Mouse (Mus musculus) CH12.LX (cell line): ENCODE measurements around the gene Xlr4a. TPM values are rescaled to one million over a fixed set of nuclear protein-coding genes. Genes with fewer than 3 reads are reported as not detected.

Experiments
- DNase-seq: peaks from one replicate; pipeline ENCODE4 v3.0.0-alpha.2; 2013; ENCODE audit errors: extremely low read depth
- H3K27ac ChIP-seq: 2 replicates; pipeline ENCODE4 v1.5.1; 2012; ENCODE audit warnings: low read depth, mild to moderate bottlenecking, control low read depth, moderate library complexity; ENCODE audit not compliant: insufficient read depth
- H3K27me3 ChIP-seq: replicated peaks from 2 replicates; pipeline ENCODE3; 2012; ENCODE audit warnings: inconsistent platforms
- H3K36me3 ChIP-seq, 2 experiments: replicated peaks in 1 of 2; 2 replicates each; pipeline versions ENCODE3 to v1.6.1; 2012; ENCODE audit warnings: inconsistent platforms in 1 of 2, low read length in 1 of 2, mild to moderate bottlenecking in 1 of 2, mixed read lengths in 1 of 2, moderate library complexity in 1 of 2; ENCODE audit not compliant: control insufficient read depth in 1 of 2, insufficient read depth in 1 of 2
- H3K4me1 ChIP-seq, 2 experiments: 2 replicates each; pipeline ENCODE4 v1.6.1; 2012; ENCODE audit warnings: inconsistent platforms in 1 of 2, moderate library complexity in 1 of 2; ENCODE audit not compliant: insufficient read depth in 2 of 2, control insufficient read depth in 1 of 2
- H3K4me2 ChIP-seq: 2 replicates; pipeline ENCODE4 v1.6.1; 2012; ENCODE audit warnings: low read depth, mild to moderate bottlenecking, control low read depth; ENCODE audit not compliant: poor library complexity, insufficient read depth, severe bottlenecking
- H3K4me3 ChIP-seq, 3 experiments: fragments of 150-350 bp in 1 of 3; sonication (generic) in 1 of 3; replicated peaks in 1 of 3; 2 replicates each; pipeline versions ENCODE3 to v1.5.1; 2011 to 2012; ENCODE audit warnings: low read depth in 2 of 3, low read length in 2 of 3, mild to moderate bottlenecking in 2 of 3, moderate library complexity in 2 of 3, control low read depth in 1 of 3, improper control_type of control experiment in 1 of 3, inconsistent platforms in 1 of 3, mixed read lengths in 1 of 3; ENCODE audit not compliant: poor library complexity in 1 of 3
- H3K79me2 ChIP-seq: replicated peaks from 2 replicates; pipeline ENCODE4 v1.6.1; 2012; ENCODE audit warnings: mild to moderate bottlenecking, moderate library complexity; ENCODE audit not compliant: control insufficient read depth, poor library complexity, insufficient read depth, severe bottlenecking; ENCODE audit errors: extremely low read depth
- H3K9ac ChIP-seq: 2 replicates; pipeline ENCODE4 v1.6.1; 2012; ENCODE audit warnings: low read depth, mild to moderate bottlenecking, control low read depth, moderate library complexity; ENCODE audit not compliant: insufficient read depth
- H3K9me3 ChIP-seq: replicated peaks from 2 replicates; pipeline ENCODE3; 2012; ENCODE audit warnings: low read length, inconsistent platforms, mixed read lengths
- CHD1 ChIP-seq: IDR thresholded peaks from 2 replicates; pipeline ENCODE4 v1.6.1; 2012; ENCODE audit warnings: low read depth, low read length, improper control_type of control experiment, inconsistent platforms
- CHD2 ChIP-seq: IDR thresholded peaks from 2 replicates; pipeline ENCODE4 v1.6.1; 2011; ENCODE audit warnings: low read length, improper control_type of control experiment
- ETS1 ChIP-seq: conservative IDR thresholded peaks from 2 replicates; pipeline ENCODE4 v1.6.1; 2012; ENCODE audit warnings: low read depth, mild to moderate bottlenecking, inconsistent platforms, low read length, improper control_type of control experiment, moderate library complexity
- GABPA ChIP-seq: IDR thresholded peaks from 2 replicates; pipeline ENCODE4 v1.6.1; 2012; ENCODE audit warnings: low read depth, low read length, improper control_type of control experiment, inconsistent platforms; ENCODE audit not compliant: insufficient replicate concordance
- HCFC1 ChIP-seq: IDR thresholded peaks from 2 replicates; pipeline ENCODE4 v1.6.1; 2012; ENCODE audit warnings: low read depth, mild to moderate bottlenecking, inconsistent platforms, low read length, improper control_type of control experiment
- IRF4 ChIP-seq: IDR thresholded peaks from 2 replicates; pipeline ENCODE4 v1.6.1; 2014; ENCODE audit warnings: low read depth, mild to moderate bottlenecking, inconsistent platforms, low read length, improper control_type of control experiment
- JUN ChIP-seq: IDR thresholded peaks from 2 replicates; pipeline ENCODE4 v1.6.1; 2011; ENCODE audit warnings: low read depth, mild to moderate bottlenecking, low read length, improper control_type of control experiment, moderate library complexity; ENCODE audit not compliant: insufficient read depth
- JUND ChIP-seq: conservative IDR thresholded peaks from 2 replicates; pipeline ENCODE4 v1.6.1; 2011; ENCODE audit warnings: low read depth, low read length, improper control_type of control experiment
- KAT2A ChIP-seq: IDR thresholded peaks from 2 replicates; pipeline ENCODE4 v1.6.1; 2012; ENCODE audit warnings: low read length, improper control_type of control experiment, inconsistent platforms; ENCODE audit not compliant: insufficient replicate concordance
- MAX ChIP-seq: IDR thresholded peaks from 2 replicates; pipeline ENCODE4 v1.6.1; 2011; ENCODE audit warnings: low read length, improper control_type of control experiment
- MAZ ChIP-seq: IDR thresholded peaks from 2 replicates; pipeline ENCODE4 v1.6.1; 2012; ENCODE audit warnings: low read depth, mild to moderate bottlenecking, inconsistent platforms, low read length, improper control_type of control experiment, moderate library complexity
- MEF2A ChIP-seq: IDR thresholded peaks from 2 replicates; pipeline ENCODE4 v1.6.1; 2014; ENCODE audit warnings: low read depth, mild to moderate bottlenecking, inconsistent platforms, low read length, improper control_type of control experiment, borderline replicate concordance
- NELFE ChIP-seq: IDR thresholded peaks from 2 replicates; pipeline ENCODE4 v1.6.1; 2011; ENCODE audit warnings: low read depth, low read length, improper control_type of control experiment
- PAX5 ChIP-seq: IDR thresholded peaks from 2 replicates; pipeline ENCODE4 v1.6.1; 2012; ENCODE audit warnings: low read length, inconsistent platforms, mixed read lengths
- POLR2A ChIP-seq: IDR thresholded peaks from 2 replicates; pipeline ENCODE4 v1.6.1; 2011; ENCODE audit warnings: low read depth, mild to moderate bottlenecking, improper control_type of control experiment, low read length
- POLR2AphosphoS2 ChIP-seq: IDR thresholded peaks from 2 replicates; pipeline ENCODE4 v1.6.1; 2011; ENCODE audit warnings: low read depth, low read length, improper control_type of control experiment
- RAD21 ChIP-seq: IDR thresholded peaks from 2 replicates; pipeline ENCODE4 v1.6.1; 2011; ENCODE audit warnings: low read depth, mild to moderate bottlenecking, low read length, improper control_type of control experiment, moderate library complexity
- SIN3A ChIP-seq: IDR thresholded peaks from 2 replicates; pipeline ENCODE4 v1.6.1; 2012; ENCODE audit warnings: low read length, improper control_type of control experiment, inconsistent platforms
- SMC3 ChIP-seq: IDR thresholded peaks from 2 replicates; pipeline ENCODE4 v1.6.1; 2011; ENCODE audit warnings: low read depth, low read length, improper control_type of control experiment
- TBP ChIP-seq: conservative IDR thresholded peaks from 2 replicates; pipeline ENCODE4 v1.6.1; 2011; ENCODE audit warnings: low read depth, low read length, improper control_type of control experiment
- USF1 ChIP-seq: IDR thresholded peaks from 2 replicates; pipeline ENCODE4 v1.6.1; 2014; ENCODE audit warnings: low read depth, mild to moderate bottlenecking, inconsistent platforms, low read length, improper control_type of control experiment
- ZKSCAN1 ChIP-seq: IDR thresholded peaks from 2 replicates; pipeline ENCODE4 v1.6.1; 2012; ENCODE audit warnings: low read depth, inconsistent platforms, low read length, improper control_type of control experiment, borderline replicate concordance
- dilution Hi-C: fragments of 300-500 bp; cut with MboI; formaldehyde crosslinking; loops from 2 replicates; pipeline ENCODE4 v1.14.3; 2020; ENCODE audit warnings: low sequenced_read_pairs; ENCODE audit not compliant: extremely low pct_unique_long_range_greater_than_20kb, extremely low pct_ligation_motif_present
- in situ Hi-C: fragments of 300-500 bp; cut with MboI; formaldehyde crosslinking; loops from 3 replicates; pipeline ENCODE4 v1.14.3; 2019; ENCODE audit warnings: low sequenced_read_pairs, low pct_ligation_motif_present, low pct_unique_long_range_greater_than_20kb, mixed read lengths
- polyA plus RNA-seq: library from polyadenylated mRNA; unstranded; fragments of >175 nt; gene quantifications from 2 replicates; pipeline ENCODE4 v1.2.1, GENCODE M21; 2012; ENCODE audit warnings: low read depth; ENCODE audit not compliant: insufficient read length
- total RNA-seq, 2 experiments: library from RNA; depleted of rRNA; stranded (reverse); fragments of 300-350 nt in 1 of 2; fragments of >200 nt in 1 of 2; gene quantifications; 2 replicates each; pipeline ENCODE4 v1.2.3; 2012 to 2014

Gene Xlr4a
- total and polyA plus RNA-seq, 3 experiments: 0.39 to 1.3 TPM; not detected in 1

DNA sequence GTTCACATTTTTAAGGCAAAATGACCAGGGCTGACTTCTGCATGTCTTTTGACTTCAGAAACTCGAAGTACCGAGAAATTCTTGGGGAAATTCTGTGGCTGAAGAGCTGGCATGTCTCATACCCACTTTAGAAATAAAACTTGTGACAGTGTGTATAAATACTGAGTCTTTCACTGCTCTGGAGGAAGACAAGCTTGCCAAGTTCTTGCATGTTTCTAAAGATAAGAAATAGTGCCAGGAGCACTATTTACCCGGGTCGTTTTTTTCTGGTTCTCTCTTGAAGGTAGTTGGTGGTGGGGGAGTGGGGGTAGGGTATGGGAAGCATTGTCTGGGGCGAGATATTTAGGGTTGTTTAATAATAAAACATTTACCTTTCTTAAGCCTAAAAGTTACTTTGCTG, 20.0 kb downstream of the Xlr4a start:
- no peak for TF ChIP-seq PAX5
- no peak for TF ChIP-seq GABPA
- TF ChIP-seq SIN3A: no peak
- no peak for TF ChIP-seq MAX
- no peak for TF ChIP-seq JUN
- TF ChIP-seq USF1: no peak
- no peak for TF ChIP-seq POLR2AphosphoS2
- TF ChIP-seq CHD1: no peak
- no peak for TF ChIP-seq ETS1
- no peak for TF ChIP-seq MAZ
- TF ChIP-seq MEF2A: no peak
- H3K9ac ChIP-seq: no peak overlapping the region
- no peak for DNase-seq
- no peaks in the 10 kb centered on the region for H3K79me2 ChIP-seq
- no peaks in the 10 kb centered on the region for H3K27me3 ChIP-seq
- dilution Hi-C loops (no loop called here), in situ Hi-C loops (no loop called here)
- no peaks in the 10 kb centered on the region for H3K36me3 ChIP-seq
- no peaks in the 10 kb centered on the region for H3K4me1 ChIP-seq
- no peak overlapping the region for H3K4me3 ChIP-seq
- H3K4me2 ChIP-seq: no peak overlapping the region
- no peak overlapping the region for H3K27ac ChIP-seq
- no peaks in the 10 kb centered on the region for H3K9me3 ChIP-seq

GRCm38 (mm10) chrX:73061528-73061927, 20.8 kb downstream of the Xlr4a start:
- DNase-seq: no peak
- H3K79me2 ChIP-seq: no peaks in the 10 kb centered on the region
- H3K27me3 ChIP-seq: no peaks in the 10 kb centered on the region
- H3K27ac ChIP-seq: no peak overlapping the region
- no peak overlapping the region for H3K4me2 ChIP-seq
- H3K36me3 ChIP-seq: no peaks in the 10 kb centered on the region
- H3K9me3 ChIP-seq: no peaks in the 10 kb centered on the region
- dilution Hi-C loops (no loop called here), in situ Hi-C loops (no loop called here)
- H3K9ac ChIP-seq: no peak overlapping the region
- H3K4me1 ChIP-seq: no peaks in the 10 kb centered on the region
- H3K4me3 ChIP-seq: no peak overlapping the region
- no peak for TF ChIP-seq SMC3
- no peak for TF ChIP-seq IRF4
- TF ChIP-seq JUN: no peak
- no peak for TF ChIP-seq SIN3A
- TF ChIP-seq KAT2A: no peak
- no peak for TF ChIP-seq JUND
- TF ChIP-seq POLR2A: no peak
- no peak for TF ChIP-seq RAD21
- no peak for TF ChIP-seq MEF2A
- TF ChIP-seq HCFC1: no peak
- no peak for TF ChIP-seq CHD2
- TF ChIP-seq NELFE: no peak
- no peak for TF ChIP-seq MAZ
- no peak for TF ChIP-seq TBP
- no peak for TF ChIP-seq ETS1
- no peak for TF ChIP-seq ZKSCAN1
